Mouse (Mus musculus) ES-Bruce4 (cell line): ENCODE results near the gene Plce1.

Source experiments
- EP300 ChIP-seq: IDR thresholded peaks from 2 replicates; pipeline ENCODE4 v1.6.1; 2011; ENCODE audit warnings: low read depth, low read length; ENCODE audit not compliant: insufficient read depth
- POLR2A ChIP-seq: IDR thresholded peaks from one replicate; pipeline ENCODE4 v1.8.1; 2011; ENCODE audit warnings: low read length; ENCODE audit not compliant: insufficient read depth

DNA sequence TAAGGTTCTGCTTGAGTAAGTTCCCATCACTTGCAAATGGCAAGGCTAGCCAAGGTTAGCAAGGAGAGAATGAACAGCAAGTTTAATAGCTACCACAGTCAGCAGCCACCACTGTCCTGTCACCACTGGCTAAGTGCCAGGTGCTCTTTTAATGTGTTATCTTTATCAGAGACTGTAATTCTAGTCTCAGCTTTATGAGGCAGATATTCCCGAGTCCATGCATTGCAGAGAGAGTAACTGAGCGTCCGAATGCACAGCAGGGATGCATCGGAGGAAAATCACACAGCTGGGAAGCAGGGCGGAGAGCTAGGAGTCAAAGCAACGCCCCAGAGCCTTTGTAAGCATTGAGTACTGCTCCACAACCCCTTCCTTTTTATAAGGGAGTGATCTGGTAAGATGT is 134.4 kb downstream of the Plce1 start:
- no peak for TF ChIP-seq EP300
- no peak for TF ChIP-seq POLR2A
